Mouse (Mus musculus) heart, embryonic 12.5 days (tissue): ENCODE results near the gene Gnai2. TPM values are rescaled to one million over a fixed set of nuclear protein-coding genes. Genes with fewer than 3 reads are reported as not detected.
"Not testable (repeated sequence)": the region's sequence is repeated elsewhere in the genome, so short reads cannot be mapped to it uniquely, and the experiment has no call there.

ENCODE experiments used
- ATAC-seq: fragments of 200-750 bp; cut with Nextera tagmentation; 2 replicates; pipeline ENCODE4 v1.8.0; 2017; ENCODE audit warnings: moderate TSS enrichment, moderate library complexity; ENCODE audit not compliant: insufficient number of reproducible peaks, low FRiP score
- H3K27ac ChIP-seq: fragments of 300-500 bp; sonication (generic); 2 replicates; pipeline ENCODE4 v1.5.1; 2016; ENCODE audit warnings: mild to moderate bottlenecking, moderate library complexity; ENCODE audit not compliant: poor library complexity, severe bottlenecking
- H3K27me3 ChIP-seq: fragments of 300-500 bp; sonication (generic); replicated peaks from 2 replicates; pipeline ENCODE4 v1.6.1; 2016; ENCODE audit warnings: mild to moderate bottlenecking, moderate library complexity
- H3K36me3 ChIP-seq: fragments of 300-500 bp; sonication (generic); 2 replicates; pipeline ENCODE4 v1.6.1; 2016; ENCODE audit warnings: mild to moderate bottlenecking, moderate library complexity
- H3K4me1 ChIP-seq: fragments of 300-500 bp; sonication (generic); replicated peaks from 2 replicates; pipeline ENCODE4 v1.6.1; 2016; ENCODE audit warnings: mild to moderate bottlenecking
- H3K4me2 ChIP-seq: fragments of 300-500 bp; sonication (generic); 2 replicates; pipeline ENCODE4 v1.6.1; 2016; ENCODE audit warnings: mild to moderate bottlenecking, moderate library complexity
- H3K4me3 ChIP-seq: fragments of 300-500 bp; sonication (generic); 2 replicates; pipeline ENCODE4 v1.5.1; 2016; ENCODE audit warnings: mild to moderate bottlenecking
- H3K9ac ChIP-seq: fragments of 300-500 bp; sonication (generic); 2 replicates; pipeline ENCODE4 v1.6.1; 2016; ENCODE audit warnings: mild to moderate bottlenecking, moderate library complexity
- H3K9me3 ChIP-seq: fragments of 300-500 bp; sonication (generic); replicated peaks from 2 replicates; pipeline ENCODE4 v1.6.1; 2016; ENCODE audit warnings: mild to moderate bottlenecking, moderate library complexity
- WGBS: fragments of 180-500 bp; shearing (Covaris S2); methylation state at CpG from one replicate; pipeline ENCODE4 v1.1.7; 2016; 5-methylcytosine and 5-hydroxymethylcytosine counted together
- polyA plus RNA-seq: library from polyadenylated mRNA; unstranded; fragments of >200 nt; fragmentation: Nextera tagmentation; extraction: Ambion mirVana; gene quantifications from 2 replicates; pipeline ENCODE4 v1.2.1, GENCODE M21; 2016

Gene Gnai2
- polyA plus RNA-seq: 404 and 442 TPM in 2 replicates

DNA sequence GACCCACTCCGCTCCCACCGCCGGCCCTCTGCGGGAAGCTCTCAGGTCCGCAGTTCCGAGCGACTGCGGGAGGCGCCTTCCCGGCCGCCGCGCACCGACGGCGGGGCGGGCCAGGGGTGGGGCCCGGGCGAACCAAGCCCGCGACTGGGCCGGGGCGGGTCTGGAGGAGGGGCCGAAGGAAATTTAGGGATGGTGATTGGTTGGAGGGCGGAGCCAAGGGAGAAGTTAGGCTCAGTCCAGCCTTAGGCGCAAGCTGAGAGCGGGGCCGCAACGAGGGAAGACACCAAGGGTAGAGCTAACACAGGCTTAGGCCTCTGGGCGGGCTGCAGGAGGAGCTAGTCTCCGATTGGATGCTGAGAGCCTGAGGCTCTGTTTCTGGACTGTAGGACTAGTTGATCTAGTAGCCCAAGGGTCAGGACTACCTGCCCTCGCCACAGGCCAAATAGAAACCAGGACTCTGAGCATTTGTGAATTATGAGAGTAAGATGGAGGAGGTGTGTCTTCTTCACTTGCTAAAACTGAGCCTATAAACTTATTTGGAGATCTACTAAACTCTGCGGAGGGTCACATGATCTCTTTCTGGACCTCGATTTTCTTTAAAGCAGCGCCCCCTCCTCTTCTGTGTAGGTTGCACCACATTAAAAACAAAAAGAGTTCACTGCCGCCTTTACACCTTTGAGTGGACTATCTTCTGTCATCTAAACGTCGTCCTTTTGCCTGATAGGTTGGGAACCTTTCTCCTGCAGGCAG lies at the start of gene Gnai2:
TSS of gene Gnai2 (minus strand) at position 89 of the 750 bp plus-strand sequence.
- H3K4me3 ChIP-seq: peak within 1 kb of the TSS; percentile 86
- ATAC-seq: peak; percentile 95
- peaks cover 48% of the 10 kb centered on the region for H3K4me1 ChIP-seq

DNA sequence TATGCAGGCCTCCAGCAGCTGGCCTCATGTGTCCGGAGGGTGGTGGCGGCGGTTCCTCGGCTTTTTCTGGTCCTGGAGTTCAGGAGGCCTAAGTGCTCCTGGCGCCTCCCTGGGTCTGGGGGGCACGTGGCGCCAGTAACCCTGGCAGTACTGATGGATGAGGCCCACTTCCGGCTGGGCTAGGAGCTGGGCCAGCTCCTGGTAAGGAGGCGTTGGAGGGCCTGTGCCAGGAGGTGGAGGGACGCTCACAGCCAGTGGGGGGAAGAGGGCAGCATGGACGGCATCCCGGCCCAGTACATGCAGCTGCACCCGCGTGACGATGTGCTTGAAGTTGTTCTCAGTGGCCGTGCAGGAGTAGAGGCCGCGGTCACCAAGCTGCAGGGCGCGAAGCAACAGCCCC lies 47.2 kb upstream of the Gnai2 start:
- no peak overlapping the region for H3K27ac ChIP-seq
- H3K4me2 ChIP-seq: no peak overlapping the region
- H3K4me1 ChIP-seq: peaks cover 12% of the 10 kb centered on the region
- no peak for ATAC-seq
- H3K27me3 ChIP-seq: peaks cover 26% of the 10 kb centered on the region
- H3K9ac ChIP-seq: no peak overlapping the region
- peaks cover 3% of the 10 kb centered on the region; the same call in 1 of the 2 replicates for H3K36me3 ChIP-seq
- H3K4me3 ChIP-seq: no peak overlapping the region
- 88% methylated on average over 20 of the region's 20 CpGs for WGBS
- no peaks in the 10 kb centered on the region for H3K9me3 ChIP-seq

More for the DNA sequence above, at the start of gene Gnai2:
- peaks cover 8% of the 10 kb centered on the region; the same call in 1 of the 2 replicates for H3K36me3 ChIP-seq
- no peaks in the 10 kb centered on the region for H3K27me3 ChIP-seq
- 2% methylated on average over 38 of the region's 38 CpGs for WGBS
- peak within 1 kb of the TSS; percentile 96 for H3K9ac ChIP-seq
- H3K9me3 ChIP-seq: no peaks in the 10 kb centered on the region
- peak within 1 kb of the TSS; percentile 90 for H3K27ac ChIP-seq
- H3K4me2 ChIP-seq: peak within 1 kb of the TSS; percentile 99

DNA sequence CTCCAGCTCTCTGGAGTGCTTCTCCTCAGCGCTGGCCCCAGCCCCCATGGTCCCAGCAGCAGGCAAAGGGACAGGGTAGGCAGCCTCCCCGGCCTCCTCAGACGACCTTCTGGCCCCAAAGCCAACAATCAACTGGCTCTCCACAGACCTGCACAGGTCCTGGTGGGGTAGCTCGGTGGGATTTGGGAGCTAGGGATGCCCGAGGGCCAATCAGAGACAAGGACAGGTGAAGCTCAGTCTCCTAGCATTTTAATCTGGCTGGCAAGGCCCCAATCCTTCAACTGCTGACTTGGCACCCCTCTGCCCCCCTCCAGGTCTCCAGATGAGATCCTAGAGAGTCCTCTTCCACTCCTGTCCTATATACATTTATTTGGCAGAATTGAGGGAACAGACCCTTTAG lies 44.3 kb upstream of the Gnai2 start, which contains the start of gene Gnat1:
TSS of gene Gnat1 (minus strand) at position 212 of the 400 bp plus-strand sequence.
- no peak within 1 kb of the TSS for H3K4me2 ChIP-seq
- H3K9ac ChIP-seq: no peak within 1 kb of the TSS
- no peak for ATAC-seq
- no peak within 1 kb of the TSS for H3K4me3 ChIP-seq
- 41% methylated on average over 5 of the region's 5 CpGs for WGBS
- H3K36me3 ChIP-seq: peaks cover under 1% of the 10 kb centered on the region; the same call in 1 of the 2 replicates
- peaks cover 55% of the 10 kb centered on the region for H3K27me3 ChIP-seq
- H3K4me1 ChIP-seq: peaks cover 8% of the 10 kb centered on the region
- H3K9me3 ChIP-seq: no peaks in the 10 kb centered on the region
- H3K27ac ChIP-seq: no peak within 1 kb of the TSS

DNA sequence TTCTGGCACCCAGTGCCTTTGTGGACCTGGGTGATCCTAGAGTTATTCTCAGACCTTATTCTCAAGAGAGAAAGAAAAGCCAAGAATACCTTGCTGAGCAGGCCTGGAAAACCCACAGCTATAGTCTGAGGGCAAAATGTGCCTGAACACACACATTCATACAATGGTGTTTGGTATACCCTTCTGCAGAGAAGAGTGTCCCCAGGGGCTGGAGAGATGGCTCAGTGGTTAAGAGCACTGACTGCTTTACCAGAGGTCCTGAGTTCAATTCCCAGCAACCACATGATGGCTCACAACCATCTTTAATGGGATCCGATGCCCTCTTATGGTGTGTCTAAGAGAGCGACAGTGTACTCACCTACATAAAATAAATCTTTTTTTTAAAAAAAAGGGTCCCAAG lies 43.7 kb upstream of the Gnai2 start:
- no peak for ATAC-seq
- no peak overlapping the region for H3K4me2 ChIP-seq
- no peak overlapping the region for H3K9ac ChIP-seq
- H3K27ac ChIP-seq: no peak overlapping the region
- H3K4me3 ChIP-seq: no peak overlapping the region
- peaks cover 61% of the 10 kb centered on the region for H3K27me3 ChIP-seq
- H3K4me1 ChIP-seq: peaks cover 8% of the 10 kb centered on the region
- H3K36me3 ChIP-seq: no peaks in the 10 kb centered on the region; the same call in 1 of the 2 replicates
- WGBS: 84% methylated on average over 2 of the region's 2 CpGs
- H3K9me3 ChIP-seq: no peaks in the 10 kb centered on the region

DNA sequence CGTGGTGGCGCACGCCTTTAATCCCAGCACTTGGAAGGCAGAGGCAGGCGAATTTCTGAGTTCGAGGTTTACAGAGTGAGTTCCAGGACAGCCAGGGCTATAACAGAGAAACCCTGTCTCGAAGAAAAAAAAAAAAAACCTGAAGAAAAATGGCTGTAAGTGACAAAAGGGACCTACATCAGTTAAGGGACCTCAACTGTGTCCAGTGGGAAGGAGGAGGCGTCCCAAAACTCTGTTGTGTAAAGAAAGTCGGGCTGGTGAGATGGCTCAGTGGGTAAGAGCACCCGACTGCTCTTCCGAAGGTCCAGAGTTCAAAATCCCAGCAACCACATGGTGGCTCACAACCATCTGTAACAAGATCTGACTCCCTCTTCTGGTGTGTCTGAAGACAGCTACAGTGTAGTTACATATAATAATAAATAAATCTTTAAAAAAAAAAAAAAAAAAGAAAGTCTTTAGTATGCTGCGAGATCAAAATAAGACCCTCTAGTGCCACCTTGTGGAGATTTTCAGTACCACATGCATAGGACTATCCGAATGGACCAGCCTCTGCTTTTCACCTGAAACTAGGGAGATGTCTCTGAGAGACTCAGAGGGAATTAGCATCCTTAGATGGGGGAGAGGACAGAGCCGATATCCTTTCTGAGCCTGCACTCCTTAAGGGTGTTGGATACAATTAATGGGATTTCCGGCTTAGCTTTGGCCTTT lies 42.8 kb upstream of the Gnai2 start:
- H3K4me2 ChIP-seq, H3K27ac ChIP-seq, ATAC-seq, H3K36me3 ChIP-seq, H3K9me3 ChIP-seq, H3K4me3 ChIP-seq, H3K4me1 ChIP-seq, H3K9ac ChIP-seq: not testable (repeated sequence)
- peaks cover 65% of the 10 kb centered on the region for H3K27me3 ChIP-seq
- WGBS: 34% methylated on average over 14 of the region's 14 CpGs

DNA sequence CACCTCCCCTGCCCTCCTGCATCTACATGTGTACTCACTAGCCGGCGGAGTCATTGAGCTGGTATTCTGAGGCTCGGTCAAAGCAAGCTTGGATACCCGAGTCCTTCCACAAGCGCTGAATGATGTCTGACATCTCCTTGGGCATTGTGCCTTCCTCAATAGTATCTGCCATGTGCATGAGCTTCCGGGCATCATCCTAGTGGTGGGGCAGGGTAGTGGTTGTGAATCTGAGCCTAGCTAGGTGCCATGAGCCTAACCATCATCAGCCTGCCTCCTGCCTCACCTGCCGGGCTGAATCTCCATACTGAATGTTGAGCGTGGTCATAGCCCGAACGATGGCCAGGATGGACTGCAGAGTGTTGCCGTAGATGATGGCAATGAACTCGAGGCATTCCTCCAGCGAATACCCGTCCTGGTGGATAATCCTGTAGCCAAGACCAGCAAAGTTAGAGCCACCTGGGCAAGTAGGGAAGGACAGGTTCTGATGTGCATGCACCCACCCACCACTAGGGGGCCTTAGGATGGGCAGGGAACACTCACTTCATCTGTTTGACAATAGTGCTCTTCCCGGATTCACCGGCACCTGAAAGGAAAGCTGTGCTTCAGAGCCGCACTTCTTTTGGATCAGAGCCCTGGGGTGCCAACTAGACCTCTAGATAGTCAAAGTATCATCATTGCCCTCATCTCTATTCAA lies 42.1 kb upstream of the Gnai2 start:
- no peak overlapping the region for H3K27ac ChIP-seq
- no peak for ATAC-seq
- H3K4me3 ChIP-seq: no peak overlapping the region
- no peaks in the 10 kb centered on the region for H3K36me3 ChIP-seq
- H3K4me2 ChIP-seq: peak overlapping the region; percentile 71; the same call in 1 of the 2 replicates
- no peaks in the 10 kb centered on the region for H3K9me3 ChIP-seq
- peaks cover 65% of the 10 kb centered on the region for H3K27me3 ChIP-seq
- peaks cover 8% of the 10 kb centered on the region for H3K4me1 ChIP-seq
- H3K9ac ChIP-seq: no peak overlapping the region
- 19% methylated on average over 17 of the region's 17 CpGs for WGBS

DNA sequence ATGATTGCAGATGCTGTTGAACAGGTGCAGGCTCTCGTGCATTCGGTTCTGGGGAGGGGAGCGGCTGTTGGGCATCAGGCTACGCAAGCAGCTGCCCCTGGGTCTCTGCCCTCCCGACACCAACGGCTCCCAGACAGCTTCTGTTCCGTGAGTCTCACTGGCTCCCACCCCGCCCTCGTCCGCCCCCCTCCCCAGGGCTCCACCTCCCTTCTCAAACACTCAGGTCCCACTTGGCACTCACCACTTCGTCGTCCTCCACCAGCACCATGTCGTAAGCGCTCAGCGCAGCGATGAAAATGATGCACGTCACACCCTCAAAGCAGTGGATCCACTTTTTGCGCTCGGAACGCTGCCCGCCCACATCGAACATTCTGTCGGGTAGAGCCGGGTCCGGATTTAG lies 41.1 kb upstream of the Gnai2 start:
- Histone ChIP-seq H3K36me3 (no peaks in the 10 kb centered on the region), H3K9ac (peak overlapping the region; percentile 52; the same call in 1 of the 2 replicates), H3K27ac (no peak overlapping the region), H3K9me3 (no peaks in the 10 kb centered on the region), H3K4me1 (peaks cover 8% of the 10 kb centered on the region), H3K27me3 (peaks cover 65% of the 10 kb centered on the region), H3K4me3 (peak overlapping the region; percentile 37), H3K4me2 (peak overlapping the region; percentile 71)
- 2% methylated on average over 24 of the region's 25 CpGs for WGBS
- ATAC-seq: 0 out of 2 replicates have a peak, but pooled peaks have one; percentile 33

DNA sequence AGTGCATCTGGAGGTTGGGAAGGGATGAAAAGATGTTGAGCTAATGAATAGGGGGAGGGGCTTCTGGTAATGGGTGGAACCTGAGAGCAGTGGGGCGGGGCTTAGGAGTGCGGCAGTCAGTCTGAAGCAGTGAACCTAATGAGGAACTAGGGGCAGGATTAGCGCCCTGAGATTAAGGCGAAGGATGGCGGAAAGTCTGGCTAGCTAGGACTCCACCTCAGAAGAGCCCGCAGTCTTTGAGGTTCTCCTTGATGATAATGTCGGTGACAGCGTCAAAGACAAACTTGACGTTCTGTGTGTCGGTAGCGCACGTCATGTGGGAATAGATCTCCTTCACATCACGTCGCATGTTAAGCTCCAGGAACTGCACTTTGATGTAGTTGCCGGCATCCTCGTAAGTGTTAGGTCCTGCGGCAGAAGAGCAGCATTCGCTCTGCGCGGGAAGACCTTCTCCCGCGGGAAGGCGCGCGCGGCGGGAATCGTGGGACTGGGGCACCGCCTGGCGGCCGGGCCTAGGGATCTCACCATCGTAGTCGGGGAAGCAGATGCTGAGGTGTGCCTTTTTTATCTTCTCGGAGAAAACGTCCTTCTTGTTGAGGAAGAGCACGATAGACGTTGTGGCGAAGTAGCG lies 40.6 kb upstream of the Gnai2 start:
- H3K4me2 ChIP-seq: peak overlapping the region; percentile 71
- no peaks in the 10 kb centered on the region for H3K36me3 ChIP-seq
- H3K27ac ChIP-seq: no peak overlapping the region
- H3K9ac ChIP-seq: peak overlapping the region; percentile 52; the same call in 1 of the 2 replicates
- peak overlapping the region; percentile 37 for H3K4me3 ChIP-seq
- peaks cover 8% of the 10 kb centered on the region for H3K4me1 ChIP-seq
- WGBS: under 1% methylated on average over 39 of the region's 39 CpGs
- H3K9me3 ChIP-seq: no peaks in the 10 kb centered on the region
- peak; percentile 60; the same call in 1 of the 2 replicates for ATAC-seq
- H3K27me3 ChIP-seq: peaks cover 65% of the 10 kb centered on the region

DNA sequence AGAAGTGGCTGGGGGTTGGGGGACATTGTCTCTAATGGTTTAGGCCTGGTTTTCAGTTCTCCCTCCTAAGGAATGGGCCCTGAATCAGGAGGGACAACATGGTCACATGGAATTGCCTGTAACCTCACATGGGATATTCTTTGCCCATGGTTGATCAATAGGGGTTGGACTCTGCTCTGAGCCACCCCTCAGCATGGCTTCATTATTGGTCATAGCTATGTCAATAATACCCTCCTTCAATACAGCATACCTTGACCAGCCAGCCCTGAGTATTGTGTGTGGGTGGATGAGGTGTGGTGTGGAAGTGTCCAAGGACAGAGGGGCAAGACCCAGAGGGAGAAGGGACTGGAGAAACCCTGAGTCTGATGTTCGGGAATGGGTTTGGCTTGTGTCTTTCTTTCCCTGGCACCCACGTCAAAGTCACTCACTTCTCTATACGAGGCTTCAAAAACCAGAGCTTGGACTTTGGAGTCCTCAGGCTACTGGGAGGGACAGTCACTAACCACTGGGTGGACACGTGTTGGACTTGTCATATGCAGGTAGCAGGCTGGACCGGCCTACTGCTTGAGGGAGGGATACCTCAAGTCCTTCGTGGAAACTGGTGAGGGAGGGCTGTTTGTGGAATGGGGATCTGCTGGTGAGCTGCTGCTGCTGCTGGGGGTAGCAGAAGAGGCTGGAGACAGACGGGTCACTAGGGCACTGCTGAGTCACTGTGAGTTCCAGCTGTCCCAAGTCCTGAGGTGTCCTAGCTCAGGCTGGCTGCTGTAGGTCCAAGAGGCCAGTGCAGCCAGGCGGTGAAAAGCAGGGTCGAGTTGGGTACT lies 39.7 kb upstream of the Gnai2 start:
- Histone ChIP-seq H3K9ac (no peak overlapping the region), H3K27me3 (peaks cover 56% of the 10 kb centered on the region), H3K4me3 (no peak overlapping the region), H3K4me1 (peaks cover 16% of the 10 kb centered on the region), H3K9me3 (no peaks in the 10 kb centered on the region), H3K36me3 (no peaks in the 10 kb centered on the region), H3K27ac (no peak overlapping the region), H3K4me2 (no peak overlapping the region)
- WGBS: 58% methylated on average over 9 of the region's 9 CpGs
- ATAC-seq: 0 out of 2 replicates have a peak, but pooled peaks have one; percentile 16

DNA sequence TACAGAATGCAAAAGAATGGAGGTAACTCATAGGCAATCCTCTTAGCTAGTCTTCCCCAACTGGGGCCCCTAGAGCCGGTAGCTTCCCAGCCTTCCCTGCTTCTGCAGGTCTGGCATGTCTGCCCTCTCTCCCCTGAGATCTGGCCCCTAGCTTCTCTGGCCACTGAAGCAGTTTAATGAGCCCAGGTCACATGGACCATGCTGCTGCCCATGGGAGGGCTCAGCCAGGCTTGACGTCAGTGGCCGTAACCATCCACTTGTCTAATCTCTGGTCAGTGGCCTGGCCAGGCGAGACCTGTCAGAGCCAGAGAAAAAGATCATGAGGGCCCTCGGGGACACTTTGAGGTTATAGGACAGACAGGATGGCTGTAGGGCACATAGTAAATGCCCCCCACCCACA lies 35.1 kb upstream of the Gnai2 start:
- Histone ChIP-seq H3K9me3 (no peaks in the 10 kb centered on the region), H3K9ac (0 out of 2 replicates have a peak overlapping the region, but pooled peaks have one; percentile 44), H3K4me1 (peaks cover 47% of the 10 kb centered on the region), H3K36me3 (no peaks in the 10 kb centered on the region), H3K4me2 (no peak overlapping the region), H3K27ac (no peak overlapping the region), H3K27me3 (peaks cover 31% of the 10 kb centered on the region), H3K4me3 (no peak overlapping the region)
- whole genome bisulfite sequencing: 38% methylated on average over 5 of the region's 5 CpGs
- no peak for ATAC-seq
